8 mouse cellular contexts compared by ENCODE assay signal in the genomic region with DNA sequence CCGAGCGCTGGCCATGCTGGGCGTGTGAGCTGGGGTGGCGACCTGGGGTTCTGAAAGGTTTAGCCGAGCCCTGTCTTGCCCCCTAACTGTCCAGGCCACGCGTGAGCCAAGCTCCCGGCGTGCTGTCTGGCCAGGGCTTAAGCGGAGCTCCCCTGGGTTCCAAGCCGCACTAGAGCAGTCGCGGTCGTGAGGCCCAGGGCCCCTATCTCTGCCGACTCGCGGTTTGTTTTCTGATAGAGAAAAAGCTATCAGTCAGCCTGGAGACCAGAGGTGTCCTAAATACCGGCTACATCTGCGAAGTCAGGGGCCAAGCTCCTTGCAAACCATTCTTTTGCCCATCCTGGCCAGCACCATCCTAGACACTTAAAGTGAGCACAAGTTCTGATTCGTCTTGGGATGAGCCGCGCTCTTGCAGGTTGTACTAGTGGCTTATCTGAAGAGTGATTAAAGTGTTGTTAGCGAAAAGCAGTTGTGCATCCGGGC. TPM values are rescaled to one million over a fixed set of nuclear protein-coding genes. Genes with fewer than 3 reads are reported as not detected.
DNase-seq lines count a peak whose midpoint lies in the region; ATAC-seq lines count a peak whose summit lies in the region.

No protein-coding gene starts in this region.

- H3K4me2 ChIP-seq in hindbrain, embryonic 14.5 days (replicated peaks) = peak overlapping the region; percentile 77
- peak overlapping the region; percentile 90 for H3K4me2 ChIP-seq in midbrain, embryonic 13.5 days (replicated peaks)

- H3K4me1 ChIP-seq in hindbrain, embryonic 14.5 days (replicated peaks; ENCODE audit: control insufficient read depth, insufficient read depth, low read length) = peaks cover 17% of the 10 kb centered on the region
- H3K4me1 ChIP-seq in midbrain, embryonic 13.5 days (replicated peaks) = peaks cover 60% of the 10 kb centered on the region

- no peaks in the 10 kb centered on the region for H3K9me3 ChIP-seq in hindbrain, embryonic 14.5 days (ENCODE audit: control insufficient read depth, low read length)
- no peaks in the 10 kb centered on the region for H3K9me3 ChIP-seq in midbrain, embryonic 13.5 days

- H3K4me3 ChIP-seq in hindbrain, embryonic 14.5 days (replicated peaks; ENCODE audit: low read length) = 0 out of 2 replicates have a peak overlapping the region, but pooled peaks have one; percentile 12
- H3K4me3 ChIP-seq in midbrain, embryonic 13.5 days (replicated peaks) = peak overlapping the region; percentile 71

- H3K36me3 ChIP-seq in hindbrain, embryonic 14.5 days (replicated peaks; ENCODE audit: control insufficient read depth, insufficient read depth) = no peaks in the 10 kb centered on the region
- H3K36me3 ChIP-seq in midbrain, embryonic 13.5 days = no peaks in the 10 kb centered on the region

- peaks cover 52% of the 10 kb centered on the region for H3K27me3 ChIP-seq in hindbrain, embryonic 14.5 days (ENCODE audit: control insufficient read depth, insufficient read depth, low read length)
- H3K27me3 ChIP-seq in midbrain, embryonic 13.5 days = peaks cover 57% of the 10 kb centered on the region

- ATAC-seq in hindbrain, embryonic 14.5 days (ENCODE audit: low FRiP score) = no peak
- no peak for ATAC-seq in midbrain, embryonic 13.5 days

- peak; percentile 63 for DNase-seq in embryo, embryonic 10 days (ENCODE audit: low spot score)
- DNase-seq in embryo, embryonic 9.5 days (ENCODE audit: extremely low spot score) = no peak
- peak; percentile 68 for DNase-seq in embryo, embryonic 10.5 days (ENCODE audit: low spot score)
- DNase-seq in hindbrain, embryonic 14.5 days (ENCODE audit: low spot score) = no peak
- DNase-seq in right cerebral cortex, postnatal 36 days (ENCODE audit: low spot score in 2 of 2) = no peak
- no peak for DNase-seq in thymus, adult 18-20 months
- DNase-seq in gastrocnemius, postnatal 4 days (ENCODE audit: low spot score in 2 of 2) = no peak

- 4% methylated on average over 24 of the region's 24 CpGs for WGBS in hindbrain, embryonic 14.5 days
- WGBS in midbrain, embryonic 13.5 days = 2% methylated on average over 24 of the region's 24 CpGs

- H3K27ac ChIP-seq in hindbrain, embryonic 14.5 days = no peak overlapping the region
- no peak overlapping the region for H3K27ac ChIP-seq in midbrain, embryonic 13.5 days

- H3K9ac ChIP-seq in hindbrain, embryonic 14.5 days = no peak overlapping the region
- H3K9ac ChIP-seq in midbrain, embryonic 13.5 days (replicated peaks) = peak overlapping the region; percentile 39; the same call in 1 of the 2 replicates

RNA-seq across cellular contexts. Expression of gene Prox1, which starts 2.5 kb away (rescaled TPM):
- polyA plus RNA-seq in hindbrain, embryonic 14.5 days (2014; fragmentation: Nextera tagmentation; extraction: Ambion mirVana) = 9.6 and 9.7 TPM in 2 replicates
- 9.7 and 12.1 TPM in 2 replicates for polyA plus RNA-seq in midbrain, embryonic 13.5 days (2015; fragmentation: Nextera tagmentation; extraction: Ambion mirVana)
- total RNA-seq in gastrocnemius, postnatal 4 days (2021) = 10 to 100 TPM; 12.2 to 14.9 TPM

Comparison
In these comparisons a context has a peak if more than half of its experiments do, and no peak if none do; other contexts are left out.
1. DNase-seq: peak in embryo, embryonic 10 days (single experiment) and embryo, embryonic 10.5 days (single experiment); none in embryo, embryonic 9.5 days (single experiment), hindbrain, embryonic 14.5 days (single experiment), right cerebral cortex, postnatal 36 days (0 of 2), thymus, adult 18-20 months (0 of 2) and gastrocnemius, postnatal 4 days (0 of 2).